Mouse (Mus musculus) kidney, adult 2 months (tissue): ENCODE measurements at regions not wholly inside any gene's neighbourhood (a gene's known extent, or its start where the extent isn't known, plus 50 kb on each side); places are given as distances from the start of the nearest gene placed in this dataset.

ENCODE experiments used
- DNase-seq: peaks from one replicate; pipeline ENCODE4 v3.0.0; 2021
- H3K27ac ChIP-seq: fragments of 200-500 bp; 2 replicates; pipeline ENCODE4 v1.5.1; 2012; ENCODE audit warnings: low read depth, low read length, control low read depth, inconsistent platforms; ENCODE audit not compliant: insufficient read depth
- H3K27me3 ChIP-seq: fragments of 200-500 bp; replicated peaks from 2 replicates; pipeline ENCODE4 v1.6.1; 2012; ENCODE audit warnings: mild to moderate bottlenecking, moderate library complexity, low read length, inconsistent platforms; ENCODE audit not compliant: control insufficient read depth, insufficient read depth
- H3K36me3 ChIP-seq: fragments of 200-500 bp; 2 replicates; pipeline ENCODE4 v1.6.1; 2012; ENCODE audit warnings: mild to moderate bottlenecking, moderate library complexity, low read length, inconsistent platforms; ENCODE audit not compliant: control insufficient read depth, insufficient read depth
- H3K4me1 ChIP-seq: fragments of 200-500 bp; 2 replicates; pipeline ENCODE4 v1.6.1; 2011; ENCODE audit warnings: low read length; ENCODE audit not compliant: control insufficient read depth, insufficient read depth
- H3K4me3 ChIP-seq: fragments of 200-500 bp; 2 replicates; pipeline ENCODE4 v1.5.1; 2011; ENCODE audit warnings: mild to moderate bottlenecking, low read depth, low read length, control low read depth; ENCODE audit not compliant: insufficient read depth
- CTCF ChIP-seq: fragments of 200-500 bp; conservative IDR thresholded peaks from 2 replicates; pipeline ENCODE4 v1.5.1; 2011; ENCODE audit warnings: low read depth, mild to moderate bottlenecking, control low read depth, low read length, moderate library complexity, mixed read lengths; ENCODE audit not compliant: insufficient read depth, insufficient read length
- POLR2A ChIP-seq: fragments of 200-500 bp; IDR thresholded peaks from one replicate; pipeline ENCODE4 v1.6.1; 2011; ENCODE audit warnings: low read depth, low read length, control low read depth
- WGBS: fragments of 180-500 bp; shearing (Covaris S2); methylation state at CpG from one replicate; pipeline ENCODE4 v1.1.7; 2018; 5-methylcytosine and 5-hydroxymethylcytosine counted together

GRCm38 (mm10) chr4:31878493-31879191 lies 85.3 kb upstream of the Map3k7 start:
- no peak for DNase-seq
- WGBS: 64% methylated on average over 10 of the region's 10 CpGs
- Histone ChIP-seq H3K27me3 (no peaks in the 10 kb centered on the region), H3K4me3 (no peak overlapping the region), H3K4me1 (no peaks in the 10 kb centered on the region), H3K36me3 (no peaks in the 10 kb centered on the region), H3K27ac (no peak overlapping the region)
- TF ChIP-seq POLR2A (no peak), CTCF (no peak)

GRCm38 (mm10) chr4:31879192-31879585 lies 84.7 kb upstream of the Map3k7 start:
- no peaks in the 10 kb centered on the region for H3K27me3 ChIP-seq
- no peak for TF ChIP-seq CTCF
- no peak for TF ChIP-seq POLR2A
- no peaks in the 10 kb centered on the region for H3K4me1 ChIP-seq
- no peak overlapping the region for H3K4me3 ChIP-seq
- no peaks in the 10 kb centered on the region for H3K36me3 ChIP-seq
- WGBS: 57% methylated on average over 5 of the region's 5 CpGs
- no peak overlapping the region for H3K27ac ChIP-seq
- DNase-seq: no peak

GRCm38 (mm10) chr4:31880213-31880612 lies 83.7 kb upstream of the Map3k7 start:
- no peaks in the 10 kb centered on the region for H3K27me3 ChIP-seq
- no peaks in the 10 kb centered on the region for H3K36me3 ChIP-seq
- no peak overlapping the region for H3K27ac ChIP-seq
- H3K4me3 ChIP-seq: no peak overlapping the region
- DNase-seq: no peak
- H3K4me1 ChIP-seq: no peaks in the 10 kb centered on the region
- 49% methylated on average over 7 of the region's 7 CpGs for WGBS
- TF ChIP-seq CTCF (no peak), POLR2A (no peak)

- Histone ChIP-seq H3K36me3 (no peaks in the 10 kb centered on the region), H3K27ac (no peak overlapping the region), H3K4me3 (no peak overlapping the region), H3K4me1 (no peaks in the 10 kb centered on the region), H3K27me3 (no peaks in the 10 kb centered on the region)
- no peak for TF ChIP-seq CTCF
- no peak for TF ChIP-seq POLR2A
- 68% methylated on average over 3 of the region's 3 CpGs for whole genome bisulfite sequencing
- no peak for DNase-seq
Observed at GRCm38 (mm10) chr4:31889673-31890072, 74.2 kb upstream of the Map3k7 start.

- no peaks in the 10 kb centered on the region for H3K4me1 ChIP-seq
- no peak for TF ChIP-seq POLR2A
- no peak for DNase-seq
- no peak overlapping the region for H3K27ac ChIP-seq
- WGBS: 37% methylated on average over 8 of the region's 8 CpGs
- no peaks in the 10 kb centered on the region for H3K36me3 ChIP-seq
- H3K27me3 ChIP-seq: no peaks in the 10 kb centered on the region
- H3K4me3 ChIP-seq: no peak overlapping the region
Observed at GRCm38 (mm10) chr4:31909086-31909673, 54.7 kb upstream of the Map3k7 start.
